Mouse (Mus musculus): ENCODE measurements around the gene Gpc6. TPM values are rescaled to one million over a fixed set of nuclear protein-coding genes. Genes with fewer than 3 reads are reported as not detected.

The Gpc6 gene
- total RNA-seq, 2 experiments from 2014 or later: 22.7 to 30.5 TPM

DNA sequence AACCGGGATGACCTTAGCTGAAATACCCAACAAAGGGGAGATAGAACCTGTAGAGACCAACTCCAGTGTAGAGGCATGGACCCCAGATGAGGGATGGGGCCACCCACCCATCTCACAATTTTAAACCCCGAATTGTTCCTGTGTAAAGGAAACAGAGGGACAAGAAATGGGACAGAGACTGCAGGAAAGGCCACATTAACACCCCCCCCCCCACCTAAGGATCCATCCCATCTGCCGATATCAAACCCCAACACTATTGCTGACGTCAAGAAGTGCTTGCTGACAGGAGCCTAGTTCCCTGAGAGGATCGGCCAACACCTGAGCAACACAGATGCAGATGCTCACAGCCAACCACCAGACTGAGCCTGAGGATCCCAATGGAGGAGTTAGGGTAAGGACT, 241.2 kb downstream of the Gpc6 start:
- intact Hi-C loops (cut with DNase I): no loop called here
- DNase-seq (ENCODE audit: low spot score in 2 of 2): no peak

- DNase-seq (ENCODE audit: low spot score in 2 of 2): no peak
- intact Hi-C loops (cut with DNase I): no loop called here
Observed at GRCm38 (mm10) chr14:117193364-117193763, 268.2 kb downstream of the Gpc6 start.

- intact Hi-C loops (cut with DNase I): no loop called here
- no peak for DNase-seq (ENCODE audit: low spot score in 2 of 2)
Observed at GRCm38 (mm10) chr14:117202012-117202411, 276.9 kb downstream of the Gpc6 start.

GRCm38 (mm10) chr14:117203960-117204359, 278.8 kb downstream of the Gpc6 start:
- intact Hi-C loops (cut with DNase I): no loop called here
- no peak for DNase-seq (ENCODE audit: low spot score in 2 of 2)

DNA sequence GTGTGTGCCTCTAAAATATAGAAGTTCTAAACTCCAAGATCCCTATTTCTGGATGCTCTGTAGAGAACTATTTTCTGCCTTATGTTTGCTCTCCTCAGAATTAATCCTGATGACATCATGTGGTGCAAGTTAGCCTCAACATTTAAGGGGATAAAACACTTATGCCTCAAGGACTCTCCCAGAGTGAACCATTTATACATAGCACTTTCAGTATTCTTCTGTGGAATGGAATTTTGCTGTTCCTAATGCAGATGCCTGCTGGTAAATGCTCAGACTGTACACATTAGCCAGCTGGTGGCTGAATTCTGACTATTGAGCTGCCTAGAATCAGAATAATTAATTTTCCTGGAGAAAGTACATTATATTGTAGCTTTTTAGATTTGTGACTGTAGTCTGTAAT, 289.3 kb downstream of the Gpc6 start:
- intact Hi-C loops (cut with DNase I): no loop called here
- no peak for DNase-seq (ENCODE audit: low spot score in 2 of 2)

GRCm38 (mm10) chr14:117226920-117227319, 301.8 kb downstream of the Gpc6 start:
- intact Hi-C loops (cut with DNase I): no loop called here
- DNase-seq (ENCODE audit: low spot score in 2 of 2): no peak

DNA sequence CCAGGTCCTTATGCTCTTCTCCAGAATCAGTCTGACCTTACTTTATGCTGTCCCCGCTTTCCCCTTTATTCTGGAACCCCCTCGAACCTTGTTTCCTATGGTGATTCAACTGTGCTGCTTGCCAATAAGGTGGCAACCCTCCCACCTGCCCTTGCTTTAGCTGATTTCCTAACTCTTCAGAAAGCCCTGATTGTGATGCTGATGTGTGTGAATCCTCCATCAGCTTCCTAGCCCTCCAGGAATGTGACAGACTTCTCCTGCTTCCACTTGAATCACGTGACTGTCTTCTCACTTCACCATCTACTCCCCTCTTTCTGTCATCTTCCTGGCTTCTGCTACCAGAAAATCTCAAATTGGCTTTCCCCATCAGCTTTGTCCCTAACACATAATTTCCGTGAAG, 305.4 kb downstream of the Gpc6 start:
- intact Hi-C loops (cut with DNase I): no loop called here
- DNase-seq (ENCODE audit: low spot score in 2 of 2): no peak

- intact Hi-C loops (cut with DNase I): no loop called here
- DNase-seq (ENCODE audit: low spot score in 2 of 2): no peak
Observed at GRCm38 (mm10) chr14:117238226-117238625, 313.1 kb downstream of the Gpc6 start.

DNA sequence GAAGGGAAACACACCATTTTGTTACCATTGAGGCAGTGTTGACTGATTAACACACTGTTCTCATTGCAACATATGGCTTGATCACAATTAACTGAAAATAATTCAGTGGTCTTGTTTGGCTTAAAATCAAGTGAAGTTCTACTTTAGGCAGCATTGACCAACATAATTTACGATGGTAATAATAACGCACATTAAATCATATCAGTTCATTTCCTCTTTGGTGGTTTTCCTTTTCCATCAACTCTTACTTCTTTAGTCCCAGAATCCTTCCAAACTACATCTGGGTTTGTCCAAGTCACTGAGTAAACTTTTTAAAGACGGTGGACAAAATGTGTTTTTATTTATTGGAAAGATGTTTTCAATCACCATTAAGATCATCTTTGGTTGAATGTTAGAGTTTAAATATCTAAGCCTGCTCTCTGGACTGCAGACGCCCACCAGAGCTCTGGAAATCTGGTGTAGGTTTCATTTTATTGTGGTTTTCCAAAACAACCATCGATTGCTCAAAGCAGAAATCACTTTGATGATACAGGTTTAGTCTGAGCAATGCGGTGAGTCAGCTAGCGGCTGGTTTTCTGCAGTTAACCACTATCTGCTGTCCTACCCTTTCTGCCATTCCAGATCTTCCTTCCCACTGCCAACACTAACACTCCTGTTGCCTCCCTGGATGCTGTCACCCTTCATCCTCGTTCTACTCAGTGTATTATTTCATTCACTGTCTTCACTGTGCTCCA, 314.7 kb downstream of the Gpc6 start:
- DNase-seq (ENCODE audit: low spot score in 2 of 2): no peak
- intact Hi-C loops (cut with DNase I): no loop called here

DNA sequence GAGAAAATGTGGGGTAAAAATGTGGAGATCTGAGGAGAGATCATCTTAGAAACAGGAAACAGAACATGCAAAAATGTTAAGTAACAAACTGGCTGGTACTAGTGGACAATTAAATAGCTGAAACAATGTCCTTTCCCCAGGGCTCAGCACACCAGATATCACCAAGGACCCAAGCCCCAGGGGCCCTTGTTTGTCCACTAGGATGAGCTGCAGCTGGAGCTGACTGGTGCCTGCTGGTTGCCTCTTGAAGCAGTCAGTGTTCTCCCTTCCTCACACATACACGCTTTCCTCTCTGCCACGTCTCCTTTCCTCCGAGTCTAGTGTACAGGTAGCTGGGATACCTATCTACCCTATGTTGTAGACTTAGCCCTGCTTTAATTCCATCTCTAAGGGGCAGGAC, 320.5 kb downstream of the Gpc6 start:
- intact Hi-C loops (cut with DNase I): no loop called here
- no peak for DNase-seq (ENCODE audit: low spot score in 2 of 2)

DNA sequence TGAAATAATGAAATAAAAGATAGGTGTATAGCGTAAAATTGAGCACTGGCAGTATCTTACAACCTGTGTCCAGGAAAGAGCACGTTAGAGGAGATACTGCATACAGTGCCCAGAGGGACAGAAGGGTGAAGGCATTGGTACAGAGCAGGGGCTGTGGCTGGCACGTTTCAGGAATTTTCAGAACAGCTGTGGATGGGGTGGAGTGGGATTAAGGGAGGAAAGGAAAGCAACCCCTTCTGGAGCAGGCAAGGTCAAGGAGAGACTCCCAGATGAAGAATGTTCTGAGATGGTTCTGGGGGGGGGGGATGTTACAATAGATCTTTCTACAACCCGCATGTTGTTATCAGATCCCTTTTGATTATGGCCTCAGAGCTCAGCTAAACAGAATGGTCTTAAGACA, 331.1 kb downstream of the Gpc6 start:
- DNase-seq (ENCODE audit: low spot score in 2 of 2): no peak
- intact Hi-C loops (cut with DNase I): no loop called here

- DNase-seq (ENCODE audit: low spot score in 2 of 2): peak in 1 of 2 experiments; percentile 5
- intact Hi-C loops (cut with DNase I): no loop called here
Observed at GRCm38 (mm10) chr14:117265653-117266052, 340.5 kb downstream of the Gpc6 start.

DNA sequence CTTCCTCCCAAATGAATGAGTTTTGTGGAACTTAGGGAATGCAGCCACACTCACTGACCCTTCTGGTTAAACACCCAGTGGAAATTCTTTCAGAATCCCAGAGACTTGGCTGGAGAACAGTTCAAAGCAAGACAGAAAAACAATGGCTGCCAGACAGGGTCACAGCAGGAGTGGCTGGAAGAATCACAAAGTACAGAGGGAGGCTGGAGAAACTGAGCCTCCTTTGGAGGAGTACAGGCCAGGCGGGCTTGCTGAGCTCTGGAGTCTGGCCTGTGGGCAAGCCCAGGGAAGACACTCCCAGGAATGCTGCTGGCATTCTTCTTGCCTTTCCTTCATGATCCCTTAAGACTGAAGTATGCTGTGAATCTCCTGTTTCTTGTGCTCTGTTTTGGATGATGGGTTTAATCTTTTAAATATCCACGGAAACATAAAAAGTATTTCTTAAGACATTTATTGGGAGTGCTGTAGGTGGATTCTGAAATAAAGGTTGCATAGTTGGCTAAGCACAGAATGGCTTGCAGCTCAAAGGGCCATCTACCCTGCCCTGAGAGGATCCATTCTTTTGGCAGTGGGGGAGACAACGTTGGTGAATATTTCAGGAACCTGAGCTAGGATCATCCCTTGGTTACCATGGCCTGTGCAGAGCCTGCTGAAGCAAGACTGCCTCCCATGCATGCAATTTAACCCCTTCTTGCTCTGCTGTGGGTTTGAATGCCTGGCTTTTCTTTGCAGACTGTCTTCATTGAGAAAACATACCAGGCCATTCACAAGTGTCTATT, 342.9 kb downstream of the Gpc6 start:
- DNase-seq (ENCODE audit: low spot score in 2 of 2): peak in 1 of 2 experiments; percentile 5

GRCm38 (mm10) chr14:117283631-117284030, 358.5 kb downstream of the Gpc6 start:
- DNase-seq (ENCODE audit: low spot score in 2 of 2): no peak
- intact Hi-C loops (cut with DNase I): no loop called here

More for the DNA sequence above, 342.9 kb downstream of the Gpc6 start:
- intact Hi-C loops (cut with DNase I): no loop called here

DNA sequence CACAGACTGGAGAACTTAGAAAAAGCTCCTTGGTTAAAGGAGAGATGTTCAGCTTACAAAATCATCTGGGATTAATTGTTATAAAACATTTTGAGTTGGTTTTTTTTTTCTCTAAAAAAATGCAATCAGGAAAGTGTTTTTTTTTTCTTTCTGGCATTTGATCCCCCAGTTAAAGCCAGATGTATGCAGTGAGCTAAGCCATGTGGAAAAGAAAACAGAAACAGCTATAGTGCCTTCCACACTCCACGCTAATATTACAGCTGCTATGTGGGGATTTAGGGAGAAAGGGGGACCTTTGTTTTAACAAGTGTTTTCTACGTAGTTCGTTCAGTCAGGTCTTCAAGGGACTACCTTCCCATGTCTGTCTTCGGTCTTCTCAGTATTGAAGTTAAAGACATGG, 368.6 kb downstream of the Gpc6 start:
- no peak for DNase-seq (ENCODE audit: low spot score in 2 of 2)
- intact Hi-C loops (cut with DNase I): no loop called here

GRCm38 (mm10) chr14:117296207-117296838, 371.2 kb downstream of the Gpc6 start:
- intact Hi-C loops (cut with DNase I): no loop called here

GRCm38 (mm10) chr14:117301019-117301418, 375.9 kb downstream of the Gpc6 start:
- intact Hi-C loops (cut with DNase I): no loop called here
- DNase-seq (ENCODE audit: low spot score in 2 of 2): peak; percentile 4 to 46

More at GRCm38 (mm10) chr14:117296207-117296838, 371.2 kb downstream of the Gpc6 start:
- DNase-seq (ENCODE audit: low spot score in 2 of 2): no peak

- DNase-seq (ENCODE audit: low spot score in 2 of 2): no peak
- intact Hi-C loops (cut with DNase I): no loop called here
Observed at GRCm38 (mm10) chr14:117303901-117304722, 379.0 kb downstream of the Gpc6 start.

DNA sequence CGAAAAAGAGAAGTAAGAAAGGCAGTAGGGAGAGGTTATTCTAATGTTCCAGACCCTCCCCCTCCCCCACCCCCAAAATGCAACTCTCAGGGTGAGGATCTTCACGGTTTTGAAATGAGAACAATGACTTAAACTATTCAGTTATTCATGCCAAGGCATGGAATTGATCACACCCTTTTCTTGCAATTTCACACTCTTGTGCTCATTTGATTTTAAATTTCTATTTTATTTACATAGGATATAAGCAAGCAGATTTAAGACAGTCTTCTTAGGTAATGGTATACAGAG, 379.6 kb downstream of the Gpc6 start:
- intact Hi-C loops (cut with DNase I): no loop called here
- DNase-seq (ENCODE audit: low spot score in 2 of 2): no peak

DNA sequence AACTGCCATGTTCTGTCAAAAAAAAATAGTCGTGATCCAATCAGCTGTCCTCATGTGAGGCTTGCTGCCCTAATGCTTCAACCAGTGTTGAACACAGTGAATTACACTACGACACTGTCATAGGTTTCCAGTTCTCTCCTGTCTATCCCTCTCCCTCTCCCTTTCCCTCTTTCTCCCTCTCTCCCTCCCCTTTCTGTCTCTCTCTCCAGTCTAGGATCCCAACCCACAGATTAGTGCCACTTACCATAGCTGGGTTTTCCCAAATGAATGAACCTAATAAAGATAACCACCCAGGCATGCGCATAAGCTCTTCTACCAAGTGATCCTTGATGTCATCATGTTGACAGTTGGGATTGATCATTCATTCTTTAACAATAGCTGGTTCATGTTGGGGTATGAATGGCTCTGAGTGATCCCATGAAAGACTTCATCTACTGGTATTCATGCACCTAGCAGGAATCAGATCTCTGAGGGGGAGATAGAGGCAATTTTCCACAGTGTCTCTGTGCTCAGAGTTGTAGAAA, 384.9 kb downstream of the Gpc6 start:
- intact Hi-C loops (cut with DNase I): no loop called here
- DNase-seq (ENCODE audit: low spot score in 2 of 2): no peak

Data from left cerebral cortex, postnatal 14 days (tissue).